Mouse (Mus musculus): Measurements from ENCODE around the gene Znhit2.

The Znhit2 gene

DNA sequence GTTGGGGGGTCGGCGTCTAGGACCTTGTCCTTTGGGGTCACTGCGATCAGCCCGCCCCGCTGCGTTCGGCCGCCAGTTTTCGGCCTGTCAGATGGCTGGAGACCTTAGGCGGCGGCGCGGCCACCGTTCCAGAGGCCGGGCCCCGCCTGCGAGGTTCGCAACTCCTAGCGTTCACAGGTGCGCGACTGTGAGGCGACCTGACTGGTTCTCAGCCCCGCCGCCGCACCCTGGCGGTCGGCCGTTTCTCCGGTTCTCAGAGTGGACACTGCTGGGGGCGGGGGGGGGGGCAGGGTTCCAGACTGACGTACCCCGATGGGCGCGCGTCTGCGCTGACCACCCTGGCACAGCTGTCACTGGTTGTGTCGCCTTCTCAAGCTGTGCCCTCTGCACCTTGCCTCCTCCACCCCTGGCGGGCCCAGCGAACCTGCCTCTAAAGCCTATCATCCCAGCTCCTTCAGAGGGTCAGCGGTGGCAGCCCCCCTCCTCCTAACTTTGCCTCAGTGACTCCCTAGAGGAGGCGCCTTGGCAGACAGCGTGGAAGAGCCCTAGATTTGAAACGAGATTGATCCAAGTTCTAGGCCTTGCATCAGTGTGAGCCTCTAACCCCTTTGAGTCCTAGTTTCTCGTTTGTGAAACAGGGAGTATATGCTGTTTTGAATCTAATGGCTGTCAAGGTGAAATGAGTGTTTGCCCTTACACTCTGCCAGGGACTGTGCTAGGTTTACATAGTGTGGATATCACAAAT is 13.7 kb upstream of the Znhit2 start:
- DNase-seq: peak in 1 of 2 experiments; percentile 35

- no peak for DNase-seq
Measured at GRCm38 (mm10) chr19:6047899-6048166, 13.2 kb upstream of the Znhit2 start.

GRCm38 (mm10) chr19:6048681-6049410 is 12.1 kb upstream of the Znhit2 start:
- DNase-seq: peak; percentile 71 to 72

DNA sequence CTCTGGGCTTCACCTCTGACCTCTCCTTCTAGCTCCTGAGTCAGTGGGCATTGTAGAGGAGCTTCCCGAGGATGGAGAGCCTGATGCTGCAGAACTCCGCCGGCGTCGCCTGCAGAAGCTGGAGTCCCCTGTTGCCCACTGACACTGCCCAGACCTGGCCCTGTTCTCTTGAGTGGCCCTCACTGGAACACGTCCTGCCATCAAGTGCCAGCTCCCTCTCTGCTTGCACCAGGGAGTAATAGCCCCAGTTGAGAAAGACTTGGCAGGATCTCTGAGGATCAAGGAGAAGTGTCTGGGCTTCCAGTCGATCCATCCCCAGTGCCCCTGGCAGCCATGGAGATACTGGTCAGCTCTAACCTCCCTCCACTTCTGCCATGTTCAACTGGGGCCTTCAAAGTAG is 8.5 kb upstream of the Znhit2 start:
- DNase-seq: no peak

GRCm38 (mm10) chr19:6054296-6054695 is 6.7 kb upstream of the Znhit2 start:
- no peak for DNase-seq

GRCm38 (mm10) chr19:6056696-6057095 is 4.3 kb upstream of the Znhit2 start:
- no peak for DNase-seq

DNA sequence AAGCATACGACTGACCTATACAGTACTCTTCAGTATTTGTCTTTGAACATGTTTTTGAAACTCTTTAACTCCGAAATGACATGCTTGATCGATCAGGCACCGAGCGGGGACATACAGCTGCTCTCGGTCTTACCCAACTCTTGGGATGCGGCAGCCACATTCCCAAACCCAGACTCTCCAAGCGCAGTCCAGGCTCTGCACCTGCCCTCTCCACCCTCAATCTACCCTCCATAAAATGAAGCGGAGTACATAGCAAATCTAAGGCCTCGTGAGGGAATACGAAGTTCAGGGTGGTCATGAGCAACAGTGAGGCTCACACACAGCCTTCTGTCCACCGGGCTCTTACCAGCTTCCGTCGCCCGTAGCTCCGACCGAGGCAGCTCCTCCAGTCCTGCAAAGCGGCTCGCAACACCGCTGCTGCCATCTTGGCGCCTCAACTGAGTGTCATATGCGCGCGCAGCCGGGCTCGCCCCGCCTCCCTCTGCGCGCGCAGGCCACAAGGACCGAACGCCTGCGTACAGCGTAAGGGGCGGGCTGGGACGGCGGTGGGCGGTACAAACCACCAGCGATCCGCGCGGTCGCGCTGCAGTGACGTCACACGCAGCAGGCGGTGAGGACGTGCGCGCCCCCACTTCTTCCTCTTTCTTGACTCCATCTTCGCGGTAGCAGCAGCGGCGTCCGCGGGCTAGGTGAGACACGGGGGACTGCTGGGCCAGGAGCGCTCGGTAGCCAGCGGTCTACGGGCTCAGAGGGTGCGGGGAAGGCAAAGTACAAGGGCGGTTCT is 3.5 kb upstream of the Znhit2 start, which contains the start of the genes Mrpl49 and Fau:
TSS of gene Mrpl49 (minus strand) at position 473 of the 784 bp plus-strand sequence.
TSS of gene Fau (plus strand) at position 532 of the 784 bp plus-strand sequence.
- DNase-seq: peak; percentile 99

- no peak for DNase-seq
Measured at GRCm38 (mm10) chr19:6058513-6058912, 2.5 kb upstream of the Znhit2 start.

DNA sequence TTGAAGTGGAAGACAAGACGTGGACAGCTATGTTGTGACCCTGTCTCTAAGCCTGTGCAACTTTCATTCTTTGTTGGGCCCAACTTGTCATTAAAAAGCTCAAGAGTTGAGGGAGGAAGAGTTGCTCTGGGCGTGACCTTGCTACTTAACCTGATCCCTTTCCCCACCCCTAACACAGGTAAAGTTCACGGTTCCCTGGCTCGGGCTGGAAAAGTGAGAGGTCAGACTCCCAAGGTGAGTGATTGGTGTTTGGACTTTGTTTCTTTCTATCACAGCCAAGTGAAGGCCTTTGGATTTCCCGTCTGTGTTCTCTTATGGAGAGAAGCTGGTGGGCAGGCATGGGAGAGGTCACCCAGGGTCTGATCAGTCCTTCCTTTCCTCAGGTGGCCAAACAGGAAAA is 2.0 kb upstream of the Znhit2 start:
- DNase-seq: no peak

GRCm38 (mm10) chr19:6061641-6062302 is 780 bp downstream of the Znhit2 start:
- DNase-seq: peak; percentile 50 to 55

DNA sequence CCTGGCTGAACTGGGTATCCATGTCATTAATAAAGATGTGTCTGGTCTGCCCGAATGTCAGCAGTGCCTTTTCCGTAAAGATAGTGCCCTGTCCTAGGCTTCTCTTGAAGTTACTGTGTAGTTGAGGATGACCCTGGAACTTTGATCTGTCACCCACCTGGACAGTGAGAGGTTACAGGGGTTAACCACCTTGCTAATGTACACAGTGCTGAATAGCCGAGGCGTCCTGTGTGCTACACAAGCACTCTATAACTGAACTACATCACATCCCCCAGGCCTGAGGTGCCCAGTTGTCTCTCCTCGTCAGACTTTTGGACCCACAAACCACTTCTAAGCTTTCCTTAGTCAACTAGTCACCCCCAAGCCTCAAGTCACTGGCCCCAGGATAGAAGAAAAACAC is 1.4 kb downstream of the Znhit2 start:
- no peak for DNase-seq

DNA sequence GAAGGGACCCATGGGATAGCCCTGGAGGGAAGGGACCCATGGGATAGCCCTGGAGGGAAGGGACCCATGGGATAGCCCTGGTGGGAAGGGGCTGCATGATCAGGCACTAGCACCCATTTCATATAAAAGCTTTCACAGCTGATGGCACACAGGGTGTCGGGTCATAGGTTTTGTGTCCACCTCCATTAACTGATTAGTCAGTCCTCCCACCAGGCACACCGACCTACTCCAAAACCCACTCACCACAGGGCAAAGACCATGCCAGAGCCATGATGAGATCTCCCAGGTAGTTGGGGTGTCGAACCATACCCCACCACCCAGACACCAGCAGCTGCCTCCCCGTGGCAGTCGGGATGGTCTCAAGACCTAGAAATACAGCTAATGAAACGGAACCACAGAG is 2.1 kb downstream of the Znhit2 start:
- DNase-seq: no peak

DNA sequence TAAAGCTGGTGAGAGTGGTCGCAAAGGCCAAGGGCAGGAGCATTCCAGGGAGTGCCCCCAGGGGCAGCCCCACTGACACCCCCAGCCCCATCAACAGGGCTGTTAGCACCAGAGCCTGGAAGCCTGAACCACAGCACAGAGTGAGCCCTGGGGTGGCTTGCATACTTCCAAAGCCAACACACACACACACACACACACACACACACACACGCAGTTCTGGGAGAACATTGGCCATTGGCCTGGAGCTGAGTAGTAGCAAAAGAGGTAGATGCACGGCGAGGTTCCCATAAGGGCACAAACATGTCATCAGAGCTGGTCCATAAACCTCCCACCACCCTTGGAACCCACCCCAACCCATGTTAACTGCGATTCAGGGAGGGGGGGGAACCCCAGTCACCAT is 5.6 kb downstream of the Znhit2 start:
- DNase-seq: no peak

- peak; percentile 91 for DNase-seq
Measured at GRCm38 (mm10) chr19:6067011-6067723, 6.2 kb downstream of the Znhit2 start.

DNA sequence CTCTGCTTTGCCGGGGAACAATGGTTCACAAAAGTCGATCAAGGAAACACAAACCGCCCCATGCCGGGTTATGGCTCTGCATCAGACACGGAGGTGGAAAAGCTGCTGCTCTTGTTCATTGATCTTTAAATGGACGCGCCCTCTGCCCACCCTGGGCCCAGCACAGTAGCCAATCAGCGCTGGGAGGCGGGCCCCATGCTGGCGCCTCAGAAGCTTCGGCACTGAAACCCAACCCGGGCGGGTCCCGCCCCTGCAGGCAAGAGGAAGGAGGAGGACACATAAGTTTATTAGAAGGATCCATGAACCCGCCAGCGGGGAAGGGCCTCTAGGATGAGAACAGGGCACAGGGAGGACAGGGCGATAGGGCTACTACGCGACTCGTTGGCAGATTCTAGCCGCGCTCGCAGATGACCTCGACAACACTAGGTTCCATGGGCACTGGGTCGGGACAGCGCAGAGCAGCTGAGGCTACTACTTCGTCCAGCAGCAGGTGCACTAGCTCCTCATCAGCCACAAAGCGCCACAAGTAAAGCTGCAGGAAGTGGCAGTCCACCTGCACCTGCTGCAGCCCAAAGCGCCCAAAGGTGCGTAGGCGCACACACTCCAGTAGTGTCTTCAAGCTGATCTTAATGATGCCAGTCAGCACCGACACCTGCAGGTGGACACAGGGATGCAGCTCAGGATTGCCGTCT is 6.9 kb downstream of the Znhit2 start, which contains the start of gene Tm7sf2:
TSS of gene Tm7sf2 (minus strand) at position 650 of the 692 bp plus-strand sequence.
- peak; percentile 86 for DNase-seq

GRCm38 (mm10) chr19:6068951-6069350 is 8.0 kb downstream of the Znhit2 start:
- peak; percentile 50 to 54 for DNase-seq

- no peak for DNase-seq
Measured at GRCm38 (mm10) chr19:6069851-6070250, 8.9 kb downstream of the Znhit2 start.

DNA sequence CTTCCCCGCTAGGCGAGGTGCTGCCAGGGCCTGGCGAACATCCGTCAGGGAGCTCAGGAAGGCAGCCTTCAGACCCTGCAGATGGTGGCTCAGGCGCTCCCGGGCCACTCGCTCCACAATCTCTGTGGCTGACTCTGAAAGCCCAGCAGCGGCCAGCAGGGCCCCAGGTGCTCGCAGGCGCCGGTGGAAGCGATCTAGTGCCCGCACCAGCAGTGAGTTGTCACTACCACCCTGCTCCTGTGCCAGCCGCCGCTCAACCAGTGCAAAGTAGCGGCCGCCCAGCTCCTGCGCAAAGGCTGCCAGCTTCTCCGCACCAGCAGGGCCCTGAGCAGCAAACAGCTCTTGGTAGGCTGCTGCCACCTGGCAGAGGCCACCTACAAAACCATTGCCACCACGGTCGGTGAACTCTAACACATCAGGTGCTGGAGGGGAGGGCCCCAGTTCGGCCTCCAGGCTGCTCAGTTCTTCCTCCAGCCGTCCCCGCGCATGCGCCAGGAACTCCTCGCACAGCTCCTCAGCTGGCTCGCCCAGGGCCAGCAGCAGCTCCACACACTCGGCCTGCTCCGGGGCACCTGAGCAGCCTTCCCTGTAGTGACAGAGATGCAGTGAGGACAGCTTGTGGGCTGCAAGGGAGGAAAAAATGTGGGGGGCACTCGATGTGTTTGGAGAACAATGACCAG is 9.7 kb downstream of the Znhit2 start:
- DNase-seq: no peak

GRCm38 (mm10) chr19:6071261-6071660 is 10.3 kb downstream of the Znhit2 start:
- no peak for DNase-seq

- no peak for DNase-seq
Measured at GRCm38 (mm10) chr19:6073889-6074288, 12.9 kb downstream of the Znhit2 start.
